Mouse (Mus musculus) cortical plate, adult 2 months (tissue): Measurements from ENCODE around the gene Atp5d. TPM values are rescaled to one million over a fixed set of nuclear protein-coding genes. Genes with fewer than 3 reads are reported as not detected.
A peak's percentile ranks its signal among the peaks of the same experiment; 100 is the strongest.

Source experiments
- H3K27ac ChIP-seq: fragments of 200-500 bp; 2 replicates; pipeline ENCODE4 v1.5.1; 2012; ENCODE audit warnings: low read length, control low read depth, inconsistent platforms; ENCODE audit not compliant: insufficient read depth
- H3K4me1 ChIP-seq: fragments of 200-500 bp; 2 replicates; pipeline ENCODE4 v1.6.1; 2011; ENCODE audit warnings: low read length; ENCODE audit not compliant: control insufficient read depth, insufficient read depth
- H3K4me3 ChIP-seq: fragments of 200-500 bp; 2 replicates; pipeline ENCODE4 v1.5.1; 2011; ENCODE audit warnings: mild to moderate bottlenecking, low read length, control low read depth; ENCODE audit not compliant: insufficient read depth
- CTCF ChIP-seq: fragments of 200-500 bp; IDR thresholded peaks from 2 replicates; pipeline ENCODE4 v1.5.1; 2011; ENCODE audit warnings: mild to moderate bottlenecking, control low read depth, low read length; ENCODE audit not compliant: insufficient read depth; ENCODE audit errors: extremely low read depth
- POLR2A ChIP-seq: fragments of 200-500 bp; IDR thresholded peaks from 2 replicates; pipeline ENCODE4 v1.6.1; 2011; ENCODE audit warnings: mild to moderate bottlenecking, low read length, control low read depth; ENCODE audit not compliant: insufficient read depth; ENCODE audit errors: extremely low read depth
- polyA plus RNA-seq: library from polyadenylated mRNA; depleted of rRNA; stranded (reverse); fragments of >200 nt; gene quantifications from 2 replicates; pipeline ENCODE4 v1.2.3, GENCODE M21; 2012

The Atp5d gene
- polyA plus RNA-seq, 1 experiment, result 641 TPM

GRCm38 (mm10) chr10:80130403-80131031 lies 7.9 kb upstream of the Atp5d start:
- Histone ChIP-seq H3K4me1 (no peaks in the 10 kb centered on the region; the same call in 1 of the 2 replicates), H3K27ac (no peak overlapping the region)

GRCm38 (mm10) chr10:80131316-80131951 lies 7.0 kb upstream of the Atp5d start:
- H3K27ac ChIP-seq, result no peak overlapping the region
- H3K4me1 ChIP-seq, result no peaks in the 10 kb centered on the region; the same call in 1 of the 2 replicates
- TF ChIP-seq POLR2A, result peak; percentile 43; the same call in 1 of the 2 replicates
- TF ChIP-seq CTCF, result no peak
- no peak overlapping the region for H3K4me3 ChIP-seq

More at GRCm38 (mm10) chr10:80130403-80131031, 7.9 kb upstream of the Atp5d start:
- TF ChIP-seq POLR2A (peak; percentile 32; the same call in 1 of the 2 replicates), CTCF (no peak)
- H3K4me3 ChIP-seq, result no peak overlapping the region

- Histone ChIP-seq H3K4me3 (no peak overlapping the region), H3K27ac (no peak overlapping the region), H3K4me1 (no peaks in the 10 kb centered on the region; the same call in 1 of the 2 replicates)
- no peak for TF ChIP-seq CTCF
- no peak for TF ChIP-seq POLR2A
These were observed 6.5 kb upstream of the Atp5d start for GRCm38 (mm10) chr10:80131952-80132350.

GRCm38 (mm10) chr10:80133226-80133849 lies 5.1 kb upstream of the Atp5d start:
- TF ChIP-seq CTCF (no peak), POLR2A (no peak)
- H3K4me3 ChIP-seq, result no peak overlapping the region
- no peaks in the 10 kb centered on the region for H3K4me1 ChIP-seq
- H3K27ac ChIP-seq, result no peak overlapping the region

- TF ChIP-seq CTCF (no peak), POLR2A (no peak)
- H3K27ac ChIP-seq, result no peak overlapping the region
- no peaks in the 10 kb centered on the region for H3K4me1 ChIP-seq
- no peak overlapping the region for H3K4me3 ChIP-seq
These were observed 4.0 kb upstream of the Atp5d start for GRCm38 (mm10) chr10:80134421-80134820.

- Histone ChIP-seq H3K4me1 (no peaks in the 10 kb centered on the region), H3K4me3 (no peak overlapping the region), H3K27ac (no peak overlapping the region)
- no peak for TF ChIP-seq CTCF
- no peak for TF ChIP-seq POLR2A
These were observed 3.3 kb upstream of the Atp5d start for GRCm38 (mm10) chr10:80135161-80135560.

- no peak overlapping the region for H3K27ac ChIP-seq
- no peaks in the 10 kb centered on the region for H3K4me1 ChIP-seq
- no peak for TF ChIP-seq CTCF
- no peak for TF ChIP-seq POLR2A
- no peak overlapping the region for H3K4me3 ChIP-seq
These were observed 2.8 kb upstream of the Atp5d start for GRCm38 (mm10) chr10:80135641-80136040.

GRCm38 (mm10) chr10:80136179-80136951 lies 2.1 kb upstream of the Atp5d start:
- Histone ChIP-seq H3K27ac (no peak overlapping the region), H3K4me1 (no peaks in the 10 kb centered on the region), H3K4me3 (peak overlapping the region; percentile 98)
- TF ChIP-seq CTCF, result no peak
- no peak for TF ChIP-seq POLR2A

- TF ChIP-seq CTCF (no peak), POLR2A (no peak)
- H3K4me1 ChIP-seq, result no peaks in the 10 kb centered on the region
- H3K27ac ChIP-seq, result peak overlapping the region; percentile 94
- peak overlapping the region; percentile 98 for H3K4me3 ChIP-seq
These were observed 1.3 kb upstream of the Atp5d start for GRCm38 (mm10) chr10:80136952-80137625.
